Mouse (Mus musculus): Measurements from ENCODE around the gene Dync1li1.

- no peak for TF ChIP-seq CTCF (IDR thresholded peaks at IDR 0.05; ENCODE audit: insufficient read depth, low read length)
- no peak for TF ChIP-seq POLR2A (IDR thresholded peaks at IDR 0.05; ENCODE audit: borderline replicate concordance, extremely low read depth, low read depth, low read length)
Measured at GRCm38 (mm10) chr9:114691112-114691511, 2.5 kb downstream of the Dync1li1 start.

All from lung, adult 2 months (tissue).